Mouse (Mus musculus) embryonic facial prominence, embryonic 15.5 days (tissue): ENCODE results near the gene Ddx6. TPM values are rescaled to one million over a fixed set of nuclear protein-coding genes. Genes with fewer than 3 reads are reported as not detected.

ENCODE experiments used
- ATAC-seq: fragments of 200-750 bp; cut with Nextera tagmentation; 2 replicates; pipeline ENCODE4 v1.8.0; 2017; ENCODE audit warnings: low read depth, moderate TSS enrichment; ENCODE audit not compliant: insufficient number of reproducible peaks, low FRiP score, low TSS enrichment
- H3K27ac ChIP-seq: fragments of 300-500 bp; sonication (generic); replicated peaks from 2 replicates; pipeline ENCODE4 v1.5.1; 2015; ENCODE audit warnings: mild to moderate bottlenecking, inconsistent platforms
- H3K27me3 ChIP-seq: fragments of 300-500 bp; sonication (generic); 2 replicates; pipeline ENCODE4 v1.6.1; 2015; ENCODE audit warnings: inconsistent platforms
- H3K36me3 ChIP-seq: fragments of 300-500 bp; sonication (generic); 2 replicates; pipeline ENCODE4 v1.6.1; 2015; ENCODE audit warnings: mild to moderate bottlenecking, inconsistent platforms
- H3K4me1 ChIP-seq: fragments of 300-500 bp; sonication (generic); 2 replicates; pipeline ENCODE4 v1.6.1; 2015; ENCODE audit warnings: inconsistent platforms
- H3K4me2 ChIP-seq: fragments of 300-500 bp; sonication (generic); replicated peaks from 2 replicates; pipeline ENCODE4 v1.6.1; 2015; ENCODE audit warnings: mild to moderate bottlenecking, inconsistent platforms
- H3K4me3 ChIP-seq: fragments of 300-500 bp; sonication (generic); replicated peaks from 2 replicates; pipeline ENCODE4 v1.5.1; 2015; ENCODE audit warnings: mild to moderate bottlenecking, inconsistent platforms
- H3K9ac ChIP-seq: fragments of 300-500 bp; sonication (generic); 2 replicates; pipeline ENCODE4 v1.6.1; 2015; ENCODE audit warnings: inconsistent platforms
- H3K9me3 ChIP-seq: fragments of 300-500 bp; sonication (generic); replicated peaks from 2 replicates; pipeline ENCODE4 v1.6.1; 2016; ENCODE audit warnings: inconsistent platforms
- WGBS: fragments of 180-500 bp; shearing (Covaris S2); methylation state at CpG from one replicate; pipeline ENCODE4 v1.1.7; 2015; 5-methylcytosine and 5-hydroxymethylcytosine counted together
- polyA plus RNA-seq: library from polyadenylated mRNA; unstranded; fragments of >200 nt; fragmentation: Nextera tagmentation; extraction: Ambion mirVana; gene quantifications from 2 replicates; pipeline ENCODE4 v1.2.1, GENCODE M21; 2015

Ddx6 gene
- polyA plus RNA-seq, 1 experiment from 2014 or later, result 15.3 TPM

DNA sequence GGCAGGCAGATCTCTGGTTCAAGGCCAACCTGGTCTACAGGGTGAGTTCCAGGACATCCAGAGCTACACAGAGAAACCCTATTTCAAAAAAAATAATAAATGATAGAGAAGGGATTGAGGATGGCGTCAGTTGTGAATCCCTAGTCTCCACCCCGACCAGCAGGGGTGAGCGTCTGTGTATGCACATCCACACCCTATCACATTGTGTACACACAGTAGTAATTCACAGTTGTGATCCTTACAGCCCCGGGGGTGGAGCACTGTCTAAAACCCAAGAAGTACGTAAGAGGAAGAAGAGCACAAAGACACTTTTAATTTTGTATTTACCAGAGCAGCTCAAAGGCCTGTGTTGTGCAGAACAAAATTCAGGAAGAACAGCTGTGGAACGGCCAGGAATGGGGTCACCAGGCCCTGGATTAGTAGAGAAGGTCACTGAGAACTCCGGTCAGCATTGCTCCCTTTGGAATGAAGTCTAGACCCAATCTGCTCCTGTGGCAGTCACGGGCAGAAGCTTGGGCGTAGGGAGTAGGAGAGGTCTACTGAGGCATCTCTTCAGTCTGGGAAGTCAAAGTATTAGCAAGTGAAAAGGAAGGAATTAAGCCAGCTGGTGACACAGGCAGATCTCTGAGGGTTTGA lies 9.7 kb upstream of the Ddx6 start:
- Histone ChIP-seq H3K27me3 (no peaks in the 10 kb centered on the region), H3K4me2 (no peak overlapping the region), H3K9ac (no peak overlapping the region), H3K4me3 (no peak overlapping the region), H3K36me3 (no peaks in the 10 kb centered on the region), H3K9me3 (no peaks in the 10 kb centered on the region), H3K27ac (no peak overlapping the region), H3K4me1 (peaks cover 14% of the 10 kb centered on the region)
- 75% methylated on average over 9 of the region's 9 CpGs for WGBS
- no peak for ATAC-seq

DNA sequence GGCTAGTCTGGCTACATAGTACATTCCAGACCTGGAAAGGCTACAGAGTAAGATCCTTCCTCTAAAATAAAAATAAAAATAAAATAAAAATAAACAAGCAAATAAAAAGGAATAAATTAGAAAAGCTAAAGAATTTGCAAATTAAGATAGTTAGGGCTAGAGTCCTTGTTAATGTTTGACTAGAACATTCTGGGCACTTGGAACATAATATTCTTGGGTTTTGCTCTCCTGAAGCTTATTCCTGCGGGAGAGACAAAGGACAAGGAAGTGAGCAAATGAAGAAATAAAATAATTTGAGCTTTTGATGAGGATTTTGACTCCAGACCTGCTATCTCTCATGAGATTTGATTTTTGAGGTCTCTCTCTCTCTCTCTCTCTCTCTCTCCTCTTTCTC lies 9.2 kb upstream of the Ddx6 start:
- H3K4me1 ChIP-seq, result peaks cover 14% of the 10 kb centered on the region
- no peak overlapping the region for H3K27ac ChIP-seq
- no peaks in the 10 kb centered on the region for H3K9me3 ChIP-seq
- H3K9ac ChIP-seq, result no peak overlapping the region
- H3K27me3 ChIP-seq, result no peaks in the 10 kb centered on the region
- no peak for ATAC-seq
- no peak overlapping the region for H3K4me3 ChIP-seq
- no peaks in the 10 kb centered on the region for H3K36me3 ChIP-seq
- 77% methylated on average over 1 of the region's 1 CpGs for WGBS
- no peak overlapping the region for H3K4me2 ChIP-seq

DNA sequence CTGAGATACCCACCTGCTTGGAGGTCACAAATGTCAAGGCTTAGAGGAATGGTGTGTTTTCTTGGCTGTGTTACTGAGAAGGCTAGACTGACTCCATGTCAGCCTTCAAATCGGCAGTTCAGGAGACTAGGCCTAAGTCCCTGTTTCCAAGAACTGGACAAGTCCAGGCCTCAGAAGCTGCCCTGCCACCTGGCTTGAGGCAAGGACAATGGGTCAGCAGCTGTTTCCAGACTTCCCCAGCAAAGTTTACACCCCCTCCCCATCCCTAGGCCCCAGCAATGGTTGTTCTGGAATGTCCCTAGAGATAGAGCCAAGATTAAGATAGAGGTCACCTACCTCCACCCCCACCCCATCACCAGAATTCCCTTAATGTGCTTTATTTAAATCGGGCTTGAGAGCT lies 7.0 kb upstream of the Ddx6 start:
- WGBS, result 87% methylated on average over 2 of the region's 2 CpGs
- no peak overlapping the region for H3K4me2 ChIP-seq

DNA sequence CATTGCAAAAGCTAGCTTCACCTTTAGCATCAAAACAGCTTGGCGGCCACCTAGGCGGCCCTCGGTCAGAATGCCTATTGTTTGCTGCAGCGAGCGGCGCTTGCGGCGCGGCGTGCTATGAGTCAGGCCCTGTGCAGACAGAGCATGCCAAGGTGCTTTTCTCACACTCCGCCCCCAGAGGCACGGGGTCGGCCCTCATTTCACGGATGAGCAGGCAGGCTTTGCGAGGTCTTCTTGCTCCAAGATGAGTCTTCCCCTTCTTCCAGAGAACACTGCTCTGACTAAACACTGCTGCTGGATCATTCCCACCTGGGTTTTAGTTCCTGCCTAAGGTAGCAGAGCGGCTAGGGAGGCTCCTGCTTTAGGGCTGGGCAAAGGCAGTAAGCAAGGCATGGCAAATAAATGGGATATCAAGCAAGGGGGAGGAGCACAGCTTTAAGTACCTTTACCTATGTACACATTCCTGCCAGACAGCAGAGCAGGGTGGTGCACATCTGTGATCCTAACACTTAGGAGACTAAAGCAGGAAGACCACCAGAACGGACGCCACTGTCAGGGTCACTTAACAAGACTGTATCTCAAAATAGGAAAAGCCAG lies 5.7 kb upstream of the Ddx6 start:
- Histone ChIP-seq H3K4me2 (peak overlapping the region; percentile 47), H3K27ac (peak overlapping the region; percentile 60), H3K27me3 (no peaks in the 10 kb centered on the region), H3K9ac (0 out of 2 replicates have a peak overlapping the region, but pooled peaks have one; percentile 6), H3K36me3 (no peaks in the 10 kb centered on the region), H3K9me3 (no peaks in the 10 kb centered on the region), H3K4me3 (peak overlapping the region; percentile 25), H3K4me1 (peaks cover 21% of the 10 kb centered on the region)
- ATAC-seq, result no peak
- WGBS, result 4% methylated on average over 18 of the region's 18 CpGs

More for the DNA sequence above, 7.0 kb upstream of the Ddx6 start:
- no peak for ATAC-seq
- H3K27ac ChIP-seq, result no peak overlapping the region
- no peaks in the 10 kb centered on the region for H3K27me3 ChIP-seq
- H3K36me3 ChIP-seq, result no peaks in the 10 kb centered on the region
- no peak overlapping the region for H3K9ac ChIP-seq
- peaks cover 16% of the 10 kb centered on the region for H3K4me1 ChIP-seq
- H3K4me3 ChIP-seq, result no peak overlapping the region
- H3K9me3 ChIP-seq, result no peaks in the 10 kb centered on the region

DNA sequence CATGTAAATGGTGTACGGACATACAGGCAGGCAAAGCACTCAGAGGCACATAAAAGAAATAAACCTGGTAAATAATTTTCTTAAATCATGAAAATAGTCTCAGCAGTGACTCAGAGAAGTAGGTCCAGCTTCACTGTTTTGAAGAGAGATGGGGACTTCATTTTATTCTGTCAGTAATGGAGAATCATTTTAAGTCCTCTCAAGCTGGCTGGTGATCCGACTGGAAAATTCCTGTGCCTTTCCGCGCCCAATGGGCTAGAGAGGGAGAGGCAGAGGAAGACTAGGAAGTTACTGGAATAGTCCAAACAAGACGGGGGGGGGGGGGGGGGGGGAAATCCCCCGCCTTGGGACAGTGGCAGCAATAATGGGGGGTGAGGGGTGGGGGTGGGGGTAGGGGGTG lies 5.1 kb upstream of the Ddx6 start:
- no peaks in the 10 kb centered on the region for H3K27me3 ChIP-seq
- no peaks in the 10 kb centered on the region for H3K9me3 ChIP-seq
- WGBS, result 23% methylated on average over 5 of the region's 6 CpGs
- H3K4me2 ChIP-seq, result peak overlapping the region; percentile 47
- peak overlapping the region; percentile 60; the same call in 1 of the 2 replicates for H3K27ac ChIP-seq
- H3K9ac ChIP-seq, result no peak overlapping the region
- H3K36me3 ChIP-seq, result no peaks in the 10 kb centered on the region
- H3K4me3 ChIP-seq, result 0 out of 2 replicates have a peak overlapping the region, but pooled peaks have one; percentile 25
- H3K4me1 ChIP-seq, result peaks cover 21% of the 10 kb centered on the region
- ATAC-seq, result no peak

DNA sequence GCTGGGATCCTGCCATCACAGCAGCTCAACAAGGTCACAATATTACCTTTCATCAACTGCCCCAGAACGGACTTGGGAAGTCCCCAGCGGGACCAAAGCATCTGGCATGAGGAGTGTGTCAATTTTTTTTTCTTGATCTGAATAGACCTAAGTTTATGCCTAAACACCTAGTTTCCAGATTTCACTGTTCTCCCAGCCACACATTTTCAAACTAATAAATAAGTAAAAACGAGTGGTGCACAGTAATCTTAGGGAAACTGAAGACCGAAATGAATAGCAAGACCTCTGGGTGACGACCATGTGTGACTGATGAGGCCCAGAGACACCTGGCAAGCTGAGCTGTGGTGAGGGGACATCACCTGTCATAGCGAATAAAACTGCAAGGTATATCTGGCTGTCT lies 3.9 kb upstream of the Ddx6 start:
- Histone ChIP-seq H3K4me1 (peaks cover 21% of the 10 kb centered on the region), H3K9ac (no peak overlapping the region), H3K9me3 (no peaks in the 10 kb centered on the region), H3K4me3 (no peak overlapping the region), H3K27ac (no peak overlapping the region), H3K4me2 (no peak overlapping the region), H3K27me3 (no peaks in the 10 kb centered on the region), H3K36me3 (no peaks in the 10 kb centered on the region)
- ATAC-seq, result no peak
- 70% methylated on average over 6 of the region's 6 CpGs for WGBS

DNA sequence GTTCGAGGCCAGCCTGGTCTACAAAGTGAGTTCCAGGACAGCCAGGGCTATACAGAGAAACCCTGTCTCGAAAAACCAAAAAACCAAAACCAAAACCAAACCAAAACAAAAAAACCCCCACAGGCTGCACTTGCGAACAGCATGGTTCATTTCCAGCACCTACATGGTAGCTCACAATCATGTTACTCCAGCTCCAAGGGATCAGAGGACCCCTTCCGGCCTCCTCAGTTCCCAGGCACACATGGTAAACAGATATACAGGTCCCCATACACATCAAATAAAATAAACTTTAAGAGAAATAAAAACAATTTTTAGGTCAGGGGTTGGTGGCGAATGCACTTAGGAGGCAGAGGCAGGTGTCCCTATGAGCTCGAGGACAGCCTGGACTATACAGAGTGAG lies 1.9 kb upstream of the Ddx6 start:
- WGBS, result 65% methylated on average over 6 of the region's 6 CpGs
- Histone ChIP-seq H3K27me3 (no peaks in the 10 kb centered on the region), H3K36me3 (peaks cover 5% of the 10 kb centered on the region; the same call in 1 of the 2 replicates), H3K4me3 (peak overlapping the region; percentile 99), H3K9me3 (no peaks in the 10 kb centered on the region), H3K27ac (peak overlapping the region; percentile 68), H3K4me1 (peaks cover 31% of the 10 kb centered on the region), H3K9ac (no peak overlapping the region), H3K4me2 (peak overlapping the region; percentile 77)
- ATAC-seq, result no peak

DNA sequence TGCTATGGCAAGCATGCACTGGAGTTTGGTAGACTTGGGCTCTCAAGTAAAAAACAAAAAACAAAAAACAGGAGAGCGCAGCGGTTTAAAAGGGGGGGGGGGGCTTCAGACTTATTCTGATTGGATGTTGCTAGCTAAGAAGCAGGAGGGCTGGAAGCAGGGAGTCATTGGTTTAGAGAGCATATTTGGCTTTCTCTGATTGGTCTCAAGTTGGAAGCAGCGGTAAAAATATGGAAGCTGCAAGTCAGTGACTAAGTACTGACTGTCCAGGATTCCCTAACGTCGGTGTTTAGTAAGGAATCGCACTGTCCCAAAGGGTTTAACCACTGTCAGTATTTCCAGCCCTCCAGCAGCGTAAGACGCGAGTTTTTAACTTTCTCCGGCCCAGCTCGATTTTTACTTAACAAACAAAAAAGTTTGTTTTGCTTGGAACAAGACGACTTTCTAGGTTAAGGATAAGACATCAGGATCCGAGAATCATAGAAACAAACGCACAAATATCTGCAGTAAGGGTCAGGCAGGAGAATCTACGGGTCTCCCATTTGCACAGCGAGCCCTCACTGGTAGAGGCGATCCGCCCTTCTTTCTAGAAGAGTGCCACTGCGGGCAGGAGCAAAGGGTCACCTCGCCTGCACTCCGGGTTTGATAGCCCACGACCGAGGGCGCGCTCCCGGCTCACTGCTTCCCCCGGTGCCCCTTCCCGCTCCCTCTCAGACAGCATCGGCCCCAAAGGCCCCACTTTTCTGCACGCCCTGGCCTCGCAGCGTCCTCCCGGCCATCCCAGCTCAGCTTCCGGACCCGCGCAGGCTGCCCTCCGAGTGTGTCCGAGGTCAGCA lies 1.0 kb upstream of the Ddx6 start:
- Histone ChIP-seq H3K27ac (peak overlapping the region; percentile 99), H3K27me3 (no peaks in the 10 kb centered on the region), H3K36me3 (peaks cover 13% of the 10 kb centered on the region), H3K9ac (peak overlapping the region; percentile 100), H3K4me1 (peaks cover 31% of the 10 kb centered on the region), H3K4me2 (peak overlapping the region; percentile 77), H3K9me3 (no peaks in the 10 kb centered on the region), H3K4me3 (peak overlapping the region; percentile 99)
- peak; percentile 82 for ATAC-seq
- WGBS, result under 1% methylated on average over 38 of the region's 38 CpGs

DNA sequence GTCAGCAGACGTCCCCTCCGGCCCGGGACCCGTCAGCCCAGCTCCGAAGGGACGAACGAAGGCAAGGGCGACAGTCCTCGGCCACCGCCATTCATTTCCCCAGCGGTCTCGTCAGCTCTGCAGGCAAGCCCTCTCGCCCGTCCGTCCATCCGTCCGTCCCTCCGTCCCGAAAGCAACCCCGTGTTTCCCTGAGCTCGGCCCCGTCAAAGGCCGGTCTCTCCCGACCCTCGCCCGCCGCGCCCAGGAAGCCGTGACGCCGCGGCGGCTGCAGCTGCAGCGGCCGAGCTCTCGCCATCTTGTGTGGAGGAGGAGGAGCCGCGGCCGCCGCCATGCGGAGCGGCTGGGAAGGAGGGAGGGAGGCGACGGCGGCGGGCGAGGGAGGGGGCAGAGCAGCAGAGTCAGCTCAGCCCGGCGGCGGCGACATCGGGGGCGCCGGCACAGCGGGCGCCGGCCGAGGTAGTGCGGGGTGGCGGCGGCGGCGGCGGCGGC lies 358 bp upstream of the Ddx6 start:
- under 1% methylated on average over 50 of the region's 65 CpGs for WGBS
- Histone ChIP-seq H3K4me2 (peak overlapping the region; percentile 77), H3K9ac (peak overlapping the region; percentile 100), H3K36me3 (peaks cover 19% of the 10 kb centered on the region), H3K4me3 (peak overlapping the region; percentile 99), H3K4me1 (peaks cover 25% of the 10 kb centered on the region), H3K27me3 (no peaks in the 10 kb centered on the region), H3K9me3 (no peaks in the 10 kb centered on the region), H3K27ac (peak overlapping the region; percentile 99)
- peak; percentile 73 for ATAC-seq

DNA sequence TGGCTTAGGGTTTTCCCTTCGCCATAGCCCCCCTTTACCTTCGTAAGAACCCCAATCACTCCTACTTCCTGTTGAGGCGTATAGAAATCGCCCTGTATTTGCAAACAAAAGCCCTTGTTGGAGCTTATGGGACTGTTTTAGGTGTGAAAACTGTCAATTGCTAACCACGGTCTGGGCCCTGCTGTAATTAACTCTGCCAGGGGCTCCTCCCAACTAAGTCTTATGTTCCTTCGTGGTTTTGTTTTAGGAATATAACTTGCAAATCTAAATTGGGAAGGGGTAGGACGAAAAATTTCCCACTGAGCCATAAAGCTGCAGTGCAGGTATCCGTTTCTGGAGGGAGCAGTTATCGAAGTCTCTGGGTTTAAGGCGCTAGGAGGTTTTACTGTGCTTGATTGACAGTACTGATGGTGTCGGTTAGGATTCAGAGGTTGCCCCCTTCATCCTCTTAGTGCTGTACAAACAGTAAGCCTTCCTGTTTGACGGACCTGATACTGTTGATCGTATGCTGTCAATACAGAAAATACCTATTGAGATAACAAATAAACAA lies 999 bp downstream of the Ddx6 start:
- peak overlapping the region; percentile 100 for H3K9ac ChIP-seq
- H3K4me3 ChIP-seq, result peak overlapping the region; percentile 99
- H3K4me2 ChIP-seq, result peak overlapping the region; percentile 49
- no peaks in the 10 kb centered on the region for H3K9me3 ChIP-seq
- WGBS, result 0% methylated on average over 13 of the region's 13 CpGs
- peaks cover 22% of the 10 kb centered on the region for H3K4me1 ChIP-seq
- peaks cover 31% of the 10 kb centered on the region for H3K36me3 ChIP-seq
- peak overlapping the region; percentile 99 for H3K27ac ChIP-seq
- ATAC-seq, result no peak
- no peaks in the 10 kb centered on the region for H3K27me3 ChIP-seq

DNA sequence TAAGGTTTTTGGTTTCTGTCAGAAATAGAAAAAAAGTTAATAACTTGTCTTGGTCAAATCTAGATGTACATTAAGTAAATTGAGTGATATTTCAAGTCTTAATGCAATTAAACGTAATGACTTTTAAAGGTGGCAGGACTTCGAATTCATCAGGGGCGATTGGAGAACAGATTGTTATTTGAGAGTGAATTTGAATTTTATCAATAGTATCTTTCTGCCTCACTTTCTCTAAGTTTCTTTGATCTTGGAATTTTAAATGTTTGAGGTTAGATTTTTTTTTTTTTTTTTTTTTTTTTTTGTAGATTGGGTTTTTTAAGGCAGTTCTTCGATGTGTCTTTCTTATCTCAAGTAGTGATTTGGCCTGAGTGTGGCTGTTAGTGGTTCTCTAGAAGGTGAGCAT lies 2.0 kb downstream of the Ddx6 start:
- H3K9ac ChIP-seq, result no peak overlapping the region
- peaks cover 37% of the 10 kb centered on the region for H3K36me3 ChIP-seq
- no peak for ATAC-seq
- H3K4me1 ChIP-seq, result peaks cover 22% of the 10 kb centered on the region
- no peak overlapping the region for H3K27ac ChIP-seq
- 44% methylated on average over 4 of the region's 4 CpGs for WGBS
- H3K27me3 ChIP-seq, result no peaks in the 10 kb centered on the region
- no peaks in the 10 kb centered on the region for H3K9me3 ChIP-seq
- peak overlapping the region; percentile 49 for H3K4me2 ChIP-seq
- peak overlapping the region; percentile 99 for H3K4me3 ChIP-seq
